Mouse (Mus musculus) midbrain, embryonic 11.5 days (tissue): Measurements from ENCODE around the gene Hand2. TPM values are rescaled to one million over a fixed set of nuclear protein-coding genes. Genes with fewer than 3 reads are reported as not detected.
A peak's percentile ranks its signal among the peaks of the same experiment; 100 is the strongest.

ENCODE experiments used
- ATAC-seq: fragments of 200-750 bp; cut with Nextera tagmentation; 2 replicates; pipeline ENCODE4 v1.8.0; 2017; ENCODE audit warnings: moderate TSS enrichment, moderate library complexity; ENCODE audit not compliant: low FRiP score
- DNase-seq: peaks from one replicate; pipeline ENCODE4 v3.0.0; 2015; ENCODE audit warnings: low spot score; ENCODE audit errors: missing footprints
- H3K27ac ChIP-seq: fragments of 300-500 bp; sonication (generic); 2 replicates; pipeline ENCODE4 v1.5.1; 2014; ENCODE audit warnings: low read depth, low read length
- H3K27me3 ChIP-seq: fragments of 300-500 bp; sonication (generic); 2 replicates; pipeline ENCODE4 v1.6.1; 2014; ENCODE audit warnings: mild to moderate bottlenecking, low read length, moderate library complexity, mixed read lengths; ENCODE audit not compliant: control insufficient read depth, insufficient read depth
- H3K36me3 ChIP-seq: fragments of 300-500 bp; sonication (generic); 2 replicates; pipeline ENCODE4 v1.6.1; 2014; ENCODE audit warnings: mild to moderate bottlenecking, low read length, moderate library complexity, mixed read lengths; ENCODE audit not compliant: control insufficient read depth, insufficient read depth
- H3K4me1 ChIP-seq: fragments of 300-500 bp; sonication (generic); 2 replicates; pipeline ENCODE4 v1.6.1; 2014; ENCODE audit warnings: low read length; ENCODE audit not compliant: control insufficient read depth, insufficient read depth
- H3K4me2 ChIP-seq: fragments of 300-500 bp; sonication (generic); 2 replicates; pipeline ENCODE4 v1.6.1; 2014; ENCODE audit warnings: mild to moderate bottlenecking, moderate library complexity
- H3K4me3 ChIP-seq: fragments of 300-500 bp; sonication (generic); 2 replicates; pipeline ENCODE4 v1.5.1; 2014; ENCODE audit warnings: low read depth, low read length
- H3K9ac ChIP-seq: fragments of 300-500 bp; sonication (generic); 2 replicates; pipeline ENCODE4 v1.6.1; 2014; ENCODE audit warnings: low read length
- H3K9me3 ChIP-seq: fragments of 300-500 bp; sonication (generic); 2 replicates; pipeline ENCODE4 v1.6.1; 2016; ENCODE audit warnings: low read length; ENCODE audit not compliant: control insufficient read depth
- WGBS: fragments of 180-500 bp; shearing (Covaris S2); extraction: QIAGEN DNeasy Blood & Tissue Kit; methylation state at CpG from one replicate; pipeline ENCODE4 v1.1.7; 2014; 5-methylcytosine and 5-hydroxymethylcytosine counted together
- polyA plus RNA-seq: library from polyadenylated mRNA; unstranded; fragments of >200 nt; fragmentation: Nextera tagmentation; extraction: Ambion mirVana; gene quantifications from 2 replicates; pipeline ENCODE4 v1.2.1, GENCODE M21; 2014

The Hand2 gene
- polyA plus RNA-seq, 1 experiment from 2014 or later = not detected

- Histone ChIP-seq H3K27ac (no peak overlapping the region), H3K27me3 (peaks cover 72% of the 10 kb centered on the region), H3K9ac (no peak overlapping the region), H3K4me2 (no peak overlapping the region), H3K4me1 (peaks cover 4% of the 10 kb centered on the region), H3K4me3 (no peak overlapping the region), H3K36me3 (no peaks in the 10 kb centered on the region), H3K9me3 (no peaks in the 10 kb centered on the region)
- WGBS = 2% methylated on average over 10 of the region's 10 CpGs
- ATAC-seq = no peak
- peak; percentile 96 for DNase-seq
These were observed 7.2 kb upstream of the Hand2 start for GRCm38 (mm10) chr8:57313583-57313982.

DNA sequence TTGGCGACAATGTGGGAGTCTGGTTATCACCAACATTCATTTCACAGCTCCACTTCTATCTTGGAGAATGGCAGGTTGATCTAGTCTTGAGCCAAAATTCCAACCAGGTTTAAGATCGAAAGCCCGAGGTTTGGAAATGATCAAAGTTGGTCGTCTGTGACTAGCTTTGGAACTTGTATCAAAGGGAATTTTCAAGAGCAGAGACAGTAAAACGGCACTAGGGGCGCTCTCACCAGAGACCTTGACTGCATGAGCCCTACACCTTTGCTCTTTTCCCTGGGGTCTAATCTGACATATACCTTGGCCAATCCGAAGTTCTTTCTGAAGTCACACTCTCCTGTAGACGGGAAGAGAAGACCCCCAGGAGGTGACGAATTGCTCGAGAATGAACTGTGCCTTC lies 6.6 kb upstream of the Hand2 start:
- Histone ChIP-seq H3K9ac (no peak overlapping the region), H3K36me3 (no peaks in the 10 kb centered on the region), H3K27ac (no peak overlapping the region), H3K9me3 (no peaks in the 10 kb centered on the region), H3K4me3 (no peak overlapping the region), H3K27me3 (peaks cover 78% of the 10 kb centered on the region), H3K4me1 (peaks cover 4% of the 10 kb centered on the region), H3K4me2 (no peak overlapping the region)
- 1% methylated on average over 10 of the region's 10 CpGs for WGBS
- ATAC-seq = peak; percentile 39; the same call in 1 of the 2 replicates
- peak; percentile 92 for DNase-seq

GRCm38 (mm10) chr8:57315471-57315870 lies 5.3 kb upstream of the Hand2 start:
- DNase-seq (peak; percentile 93), ATAC-seq (no peak)
- no peaks in the 10 kb centered on the region for H3K9me3 ChIP-seq
- H3K9ac ChIP-seq = no peak overlapping the region
- H3K36me3 ChIP-seq = no peaks in the 10 kb centered on the region
- no peak overlapping the region for H3K4me2 ChIP-seq
- WGBS = 3% methylated on average over 3 of the region's 3 CpGs
- H3K27me3 ChIP-seq = peaks cover 90% of the 10 kb centered on the region
- no peak overlapping the region for H3K27ac ChIP-seq
- H3K4me1 ChIP-seq = peaks cover 4% of the 10 kb centered on the region
- H3K4me3 ChIP-seq = no peak overlapping the region

- Histone ChIP-seq H3K4me3 (no peak overlapping the region), H3K9ac (no peak overlapping the region), H3K9me3 (no peaks in the 10 kb centered on the region), H3K36me3 (no peaks in the 10 kb centered on the region), H3K27ac (no peak overlapping the region), H3K4me1 (peaks cover 12% of the 10 kb centered on the region), H3K27me3 (peaks cover 96% of the 10 kb centered on the region), H3K4me2 (no peak overlapping the region)
- peak; percentile 88 for DNase-seq
- ATAC-seq = no peak
These were observed 3.7 kb upstream of the Hand2 start for GRCm38 (mm10) chr8:57317107-57317506.

GRCm38 (mm10) chr8:57317890-57318480 lies 2.8 kb upstream of the Hand2 start:
- Histone ChIP-seq H3K27ac (no peak overlapping the region), H3K4me1 (peaks cover 9% of the 10 kb centered on the region), H3K36me3 (no peaks in the 10 kb centered on the region), H3K27me3 (peaks cover 96% of the 10 kb centered on the region), H3K9ac (no peak overlapping the region), H3K4me3 (no peak overlapping the region), H3K9me3 (no peaks in the 10 kb centered on the region), H3K4me2 (no peak overlapping the region)
- DNase-seq = peak; percentile 91
- WGBS = under 1% methylated on average over 5 of the region's 5 CpGs
- ATAC-seq = no peak

DNA sequence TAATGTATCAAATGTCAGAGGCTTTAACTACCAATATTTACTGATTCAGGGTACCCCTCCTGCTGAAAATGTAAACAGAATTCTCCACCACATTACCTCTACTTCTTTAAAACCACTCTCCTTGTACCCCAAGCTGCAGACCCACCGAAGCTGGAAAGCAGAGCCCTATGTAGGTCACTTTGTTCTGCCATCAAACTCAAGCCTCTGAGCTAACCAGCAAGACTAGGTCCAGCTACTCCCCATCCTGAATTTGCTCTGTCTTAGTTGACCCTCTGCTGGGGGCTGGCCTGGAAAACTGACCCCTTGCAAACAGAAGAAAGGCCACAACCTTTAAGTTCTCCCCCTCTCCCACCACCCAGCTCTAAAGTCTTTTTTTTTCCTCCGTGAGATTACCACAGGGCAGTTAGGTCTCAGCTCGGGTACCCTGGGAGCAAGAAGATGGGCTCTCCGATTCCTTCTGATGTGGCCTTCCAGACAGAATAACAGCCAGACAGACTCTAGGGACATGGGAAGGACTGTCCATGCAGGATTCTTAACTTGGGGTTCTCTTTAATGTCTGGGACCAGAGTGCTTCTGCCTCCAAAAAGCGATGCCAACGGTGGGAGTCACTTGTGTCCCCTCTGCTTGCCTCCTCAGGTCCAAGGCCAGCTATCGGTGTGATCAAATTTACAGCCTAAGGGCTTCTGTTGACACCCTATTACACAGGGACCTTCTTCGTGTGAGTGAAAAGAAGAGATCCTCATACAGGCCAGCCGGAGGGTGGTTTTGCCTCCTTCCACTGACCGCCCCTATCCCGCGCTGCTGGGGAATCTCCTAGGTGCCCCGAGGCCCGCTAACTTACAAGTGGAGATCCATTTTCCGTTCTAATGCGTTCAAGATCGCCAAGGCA lies 1.4 kb upstream of the Hand2 start:
- no peak for ATAC-seq
- Histone ChIP-seq H3K4me3 (no peak overlapping the region), H3K9ac (no peak overlapping the region), H3K27me3 (peaks cover 95% of the 10 kb centered on the region), H3K27ac (no peak overlapping the region), H3K36me3 (no peaks in the 10 kb centered on the region), H3K4me2 (no peak overlapping the region), H3K9me3 (no peaks in the 10 kb centered on the region), H3K4me1 (peaks cover 8% of the 10 kb centered on the region)
- under 1% methylated on average over 17 of the region's 17 CpGs for WGBS
- peak; percentile 94 for DNase-seq

GRCm38 (mm10) chr8:57319981-57320585 lies 700 bp upstream of the Hand2 start:
- ATAC-seq (no peak), DNase-seq (peak; percentile 97)
- Histone ChIP-seq H3K9me3 (no peaks in the 10 kb centered on the region), H3K4me1 (peaks cover 8% of the 10 kb centered on the region), H3K36me3 (no peaks in the 10 kb centered on the region), H3K4me3 (no peak overlapping the region), H3K27ac (no peak overlapping the region), H3K4me2 (no peak overlapping the region), H3K27me3 (peaks cover 94% of the 10 kb centered on the region), H3K9ac (no peak overlapping the region)
- 1% methylated on average over 22 of the region's 22 CpGs for WGBS

- Histone ChIP-seq H3K4me2 (peak overlapping the region; percentile 63), H3K9me3 (no peaks in the 10 kb centered on the region), H3K36me3 (no peaks in the 10 kb centered on the region), H3K27ac (no peak overlapping the region), H3K27me3 (peaks cover 95% of the 10 kb centered on the region), H3K4me3 (peak overlapping the region; percentile 39), H3K9ac (no peak overlapping the region), H3K4me1 (peaks cover 8% of the 10 kb centered on the region)
- peak; percentile 65; the same call in 1 of the 2 replicates for ATAC-seq
- WGBS = under 1% methylated on average over 64 of the region's 64 CpGs
- DNase-seq = peak; percentile 97
These were observed 1.4 kb downstream of the Hand2 start for GRCm38 (mm10) chr8:57321898-57322895.
